Mouse (Mus musculus) neural tube, embryonic 11.5 days (tissue): ENCODE measurements around the gene Thy1. TPM values are rescaled to one million over a fixed set of nuclear protein-coding genes. Genes with fewer than 3 reads are reported as not detected.

Experiments
- ATAC-seq: fragments of 200-750 bp; cut with Nextera tagmentation; 2 replicates; pipeline ENCODE4 v1.8.0; 2017; ENCODE audit warnings: moderate number of reproducible peaks, mild to moderate bottlenecking, moderate TSS enrichment, moderate library complexity; ENCODE audit not compliant: insufficient read depth, low FRiP score, low TSS enrichment
- DNase-seq: peaks from one replicate; pipeline ENCODE4 v3.0.0-alpha.2; 2015; ENCODE audit warnings: low spot score
- H3K27ac ChIP-seq: fragments of 300-500 bp; sonication (generic); 2 replicates; pipeline ENCODE4 v1.5.1; 2014; ENCODE audit warnings: low read depth, mild to moderate bottlenecking, low read length
- H3K27me3 ChIP-seq: fragments of 300-500 bp; sonication (generic); 2 replicates; pipeline ENCODE4 v1.6.1; 2014; ENCODE audit warnings: mild to moderate bottlenecking, low read length, mixed read lengths; ENCODE audit not compliant: control insufficient read depth, insufficient read depth
- H3K36me3 ChIP-seq: fragments of 300-500 bp; sonication (generic); 2 replicates; pipeline ENCODE4 v1.6.1; 2014; ENCODE audit warnings: mild to moderate bottlenecking, low read length, moderate library complexity, mixed read lengths; ENCODE audit not compliant: control insufficient read depth, insufficient read depth
- H3K4me1 ChIP-seq: fragments of 300-500 bp; sonication (generic); 2 replicates; pipeline ENCODE4 v1.6.1; 2014; ENCODE audit warnings: low read length, mixed read lengths; ENCODE audit not compliant: control insufficient read depth, insufficient read depth
- H3K4me2 ChIP-seq: fragments of 300-500 bp; sonication (generic); 2 replicates; pipeline ENCODE4 v1.6.1; 2014; ENCODE audit warnings: low read depth, mild to moderate bottlenecking, moderate library complexity
- H3K4me3 ChIP-seq: fragments of 300-500 bp; sonication (generic); 2 replicates; pipeline ENCODE4 v1.5.1; 2014; ENCODE audit warnings: low read depth, low read length
- H3K9ac ChIP-seq: fragments of 300-500 bp; sonication (generic); 2 replicates; pipeline ENCODE4 v1.6.1; 2014; ENCODE audit warnings: mild to moderate bottlenecking, low read length
- H3K9me3 ChIP-seq: fragments of 300-500 bp; sonication (generic); 2 replicates; pipeline ENCODE4 v1.6.1; 2016; ENCODE audit warnings: low read length; ENCODE audit not compliant: control insufficient read depth
- WGBS: fragments of 180-500 bp; shearing (Covaris S2); extraction: QIAGEN DNeasy Blood & Tissue Kit; methylation state at CpG from one replicate; pipeline ENCODE4 v1.1.7; 2014; 5-methylcytosine and 5-hydroxymethylcytosine counted together
- polyA plus RNA-seq: library from polyadenylated mRNA; unstranded; fragments of >200 nt; fragmentation: Nextera tagmentation; extraction: Ambion mirVana; gene quantifications from 2 replicates; pipeline ENCODE4 v1.2.1, GENCODE M21; 2014

The Thy1 gene
- polyA plus RNA-seq, 1 experiment from 2014 or later, result not detected

- DNase-seq, result no peak
- no peak for ATAC-seq
- no peak overlapping the region for H3K27ac ChIP-seq
- H3K4me2 ChIP-seq, result no peak overlapping the region
- WGBS, result 68% methylated on average over 24 of the region's 24 CpGs
- no peak overlapping the region for H3K9ac ChIP-seq
- no peaks in the 10 kb centered on the region for H3K9me3 ChIP-seq
- H3K4me1 ChIP-seq, result peaks cover 24% of the 10 kb centered on the region
- H3K27me3 ChIP-seq, result no peaks in the 10 kb centered on the region
- no peak overlapping the region for H3K4me3 ChIP-seq
- H3K36me3 ChIP-seq, result no peaks in the 10 kb centered on the region
Measured at GRCm38 (mm10) chr9:44075276-44075995, 32.3 kb downstream of the Thy1 start.

GRCm38 (mm10) chr9:44075996-44076763 is 33.0 kb downstream of the Thy1 start:
- Histone ChIP-seq H3K36me3 (no peaks in the 10 kb centered on the region), H3K9me3 (no peaks in the 10 kb centered on the region), H3K4me2 (no peak overlapping the region), H3K27ac (no peak overlapping the region), H3K4me3 (no peak overlapping the region), H3K9ac (no peak overlapping the region), H3K27me3 (no peaks in the 10 kb centered on the region), H3K4me1 (peaks cover 17% of the 10 kb centered on the region)
- DNase-seq (no peak), ATAC-seq (no peak)
- 67% methylated on average over 16 of the region's 16 CpGs for WGBS

- Histone ChIP-seq H3K4me3 (no peak overlapping the region), H3K4me2 (no peak overlapping the region), H3K36me3 (no peaks in the 10 kb centered on the region), H3K27me3 (no peaks in the 10 kb centered on the region), H3K27ac (no peak overlapping the region), H3K4me1 (peaks cover 13% of the 10 kb centered on the region), H3K9ac (no peak overlapping the region), H3K9me3 (no peaks in the 10 kb centered on the region)
- peak; percentile 74 for DNase-seq
- ATAC-seq, result no peak
- 16% methylated on average over 5 of the region's 5 CpGs for WGBS
Measured at GRCm38 (mm10) chr9:44076764-44077120, 33.6 kb downstream of the Thy1 start.

- 82% methylated on average over 11 of the region's 11 CpGs for WGBS
- Histone ChIP-seq H3K36me3 (no peaks in the 10 kb centered on the region), H3K4me3 (no peak overlapping the region), H3K9ac (no peak overlapping the region), H3K27me3 (no peaks in the 10 kb centered on the region), H3K4me1 (peaks cover 7% of the 10 kb centered on the region), H3K9me3 (no peaks in the 10 kb centered on the region), H3K27ac (no peak overlapping the region), H3K4me2 (no peak overlapping the region)
- ATAC-seq, result no peak
- DNase-seq, result no peak
Measured at GRCm38 (mm10) chr9:44077266-44077910, 34.2 kb downstream of the Thy1 start.

- Histone ChIP-seq H3K27me3 (no peaks in the 10 kb centered on the region), H3K9me3 (no peaks in the 10 kb centered on the region), H3K4me3 (no peak overlapping the region), H3K4me2 (no peak overlapping the region), H3K36me3 (no peaks in the 10 kb centered on the region), H3K27ac (no peak overlapping the region), H3K4me1 (peaks cover 3% of the 10 kb centered on the region; the same call in 1 of the 2 replicates), H3K9ac (no peak overlapping the region)
- WGBS, result 83% methylated on average over 10 of the region's 10 CpGs
- no peak for DNase-seq
- ATAC-seq, result no peak
Measured at GRCm38 (mm10) chr9:44078136-44078797, 35.1 kb downstream of the Thy1 start.

- H3K4me1 ChIP-seq, result peaks cover 6% of the 10 kb centered on the region; the same call in 1 of the 2 replicates
- H3K9me3 ChIP-seq, result no peaks in the 10 kb centered on the region
- no peaks in the 10 kb centered on the region for H3K36me3 ChIP-seq
- no peak overlapping the region for H3K27ac ChIP-seq
- H3K4me3 ChIP-seq, result no peak overlapping the region
- 54% methylated on average over 14 of the region's 16 CpGs for WGBS
- no peak for DNase-seq
- H3K27me3 ChIP-seq, result peaks cover 6% of the 10 kb centered on the region
- no peak overlapping the region for H3K4me2 ChIP-seq
- H3K9ac ChIP-seq, result no peak overlapping the region
- no peak for ATAC-seq
Measured at GRCm38 (mm10) chr9:44078955-44079756, 36.0 kb downstream of the Thy1 start.

GRCm38 (mm10) chr9:44079997-44080780 is 37.0 kb downstream of the Thy1 start:
- no peak overlapping the region for H3K27ac ChIP-seq
- H3K4me1 ChIP-seq, result peaks cover 12% of the 10 kb centered on the region
- DNase-seq (no peak), ATAC-seq (no peak)
- no peak overlapping the region for H3K4me3 ChIP-seq
- H3K4me2 ChIP-seq, result no peak overlapping the region
- WGBS, result 71% methylated on average over 10 of the region's 10 CpGs
- no peaks in the 10 kb centered on the region for H3K9me3 ChIP-seq
- no peak overlapping the region for H3K9ac ChIP-seq
- no peaks in the 10 kb centered on the region for H3K36me3 ChIP-seq
- H3K27me3 ChIP-seq, result peaks cover 6% of the 10 kb centered on the region
